Mouse (Mus musculus) lung, adult 2 months (tissue): ENCODE data around the gene Homer3.

Experiments
- CTCF ChIP-seq: fragments of 200-500 bp; IDR thresholded peaks from 2 replicates; pipeline ENCODE4 v1.5.1; 2011; ENCODE audit warnings: mild to moderate bottlenecking, low read length, control low read depth; ENCODE audit not compliant: insufficient read depth
- POLR2A ChIP-seq: fragments of 200-500 bp; IDR thresholded peaks from 2 replicates; pipeline ENCODE4 v1.6.1; 2011; ENCODE audit warnings: low read depth, mild to moderate bottlenecking, control low read depth, low read length, borderline replicate concordance; ENCODE audit errors: extremely low read depth

DNA sequence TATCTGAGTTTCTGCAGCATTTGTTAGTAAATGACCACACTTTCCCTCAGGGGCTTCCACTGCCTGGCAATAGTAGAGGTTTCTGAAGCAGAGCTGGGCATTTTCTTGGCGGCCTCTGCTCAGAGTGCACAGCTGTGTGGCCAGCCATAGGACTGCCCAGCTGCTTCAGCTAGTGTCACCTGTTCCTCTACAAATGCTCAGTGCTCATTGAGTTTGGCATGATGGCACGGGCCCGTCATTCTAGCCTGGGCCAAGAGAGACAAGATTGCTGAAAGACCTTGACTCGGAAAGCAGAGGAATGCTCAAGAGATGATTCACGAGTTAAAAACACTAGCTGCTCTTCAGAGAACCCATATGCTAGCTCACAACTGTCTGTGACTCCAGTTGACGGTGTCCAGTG, 36.0 kb upstream of the Homer3 start:
- no peak for TF ChIP-seq POLR2A
- TF ChIP-seq CTCF: no peak
